Mouse (Mus musculus) limb, embryonic 10.5 days (tissue): ENCODE measurements around the gene Pmf1. TPM values are rescaled to one million over a fixed set of nuclear protein-coding genes. Genes with fewer than 3 reads are reported as not detected.
A peak's percentile ranks its signal among the peaks of the same experiment; 100 is the strongest.
"Not testable (repeated sequence)": the region's sequence is repeated elsewhere in the genome, so short reads cannot be mapped to it uniquely, and the experiment has no call there.

Experiments used
- DNase-seq: peaks from one replicate; pipeline ENCODE4 v3.0.0-alpha.2; 2017; ENCODE audit warnings: low spot score
- H3K27ac ChIP-seq: fragments of 300-500 bp; sonication (generic); 2 replicates; pipeline ENCODE4 v1.5.1; 2016; ENCODE audit warnings: mild to moderate bottlenecking
- H3K27me3 ChIP-seq: fragments of 300-500 bp; sonication (generic); 2 replicates; pipeline ENCODE4 v1.6.1; 2016; ENCODE audit warnings: low read depth, mild to moderate bottlenecking; ENCODE audit not compliant: poor library complexity, severe bottlenecking
- H3K36me3 ChIP-seq: fragments of 300-500 bp; sonication (generic); 2 replicates; pipeline ENCODE4 v1.6.1; 2016; ENCODE audit warnings: mild to moderate bottlenecking, moderate library complexity
- H3K4me1 ChIP-seq: fragments of 300-500 bp; sonication (generic); 2 replicates; pipeline ENCODE4 v1.6.1; 2016
- H3K4me3 ChIP-seq: fragments of 300-500 bp; sonication (generic); 2 replicates; pipeline ENCODE4 v1.5.1; 2016; ENCODE audit warnings: mild to moderate bottlenecking, moderate library complexity
- H3K9me3 ChIP-seq: fragments of 300-500 bp; sonication (generic); replicated peaks from 2 replicates; pipeline ENCODE4 v1.6.1; 2016; ENCODE audit warnings: mild to moderate bottlenecking
- WGBS: fragments of 180-500 bp; shearing (Covaris S2); methylation state at CpG from one replicate; pipeline ENCODE4 v1.1.7; 2016; 5-methylcytosine and 5-hydroxymethylcytosine counted together
- polyA plus RNA-seq: library from polyadenylated mRNA; unstranded; fragments of >200 nt; fragmentation: Nextera tagmentation; extraction: Ambion mirVana; gene quantifications from 2 replicates; pipeline ENCODE4 v1.2.1, GENCODE M21; 2016

Gene Pmf1
- polyA plus RNA-seq, 1 experiment from 2014 or later, result 197 TPM

- H3K36me3 ChIP-seq, DNase-seq, H3K27me3 ChIP-seq, H3K27ac ChIP-seq, H3K9me3 ChIP-seq, H3K4me3 ChIP-seq: not testable (repeated sequence)
- H3K4me1 ChIP-seq, result peaks cover 10% of the 10 kb centered on the region
- 95% methylated on average over 9 of the region's 9 CpGs for WGBS
Measured at GRCm38 (mm10) chr3:88372643-88373042, 37.5 kb downstream of the Pmf1 start, which contains the start of gene Bglap3. TSS of gene Bglap3 (minus strand) at chr3:88372743.

- H3K27ac ChIP-seq, H3K36me3 ChIP-seq, H3K4me3 ChIP-seq, DNase-seq, H3K9me3 ChIP-seq: not testable (repeated sequence)
- H3K4me1 ChIP-seq, result peaks cover 23% of the 10 kb centered on the region
- H3K27me3 ChIP-seq, result peaks cover 43% of the 10 kb centered on the region
- WGBS, result 91% methylated on average over 7 of the region's 7 CpGs
Measured at GRCm38 (mm10) chr3:88368511-88368910, 41.6 kb downstream of the Pmf1 start.

GRCm38 (mm10) chr3:88367517-88367916 lies 42.6 kb downstream of the Pmf1 start:
- H3K4me3 ChIP-seq, H3K27ac ChIP-seq, H3K9me3 ChIP-seq, H3K36me3 ChIP-seq, DNase-seq: not testable (repeated sequence)
- peaks cover 47% of the 10 kb centered on the region for H3K27me3 ChIP-seq
- H3K4me1 ChIP-seq, result peaks cover 25% of the 10 kb centered on the region
- WGBS, result 54% methylated on average over 3 of the region's 7 CpGs

GRCm38 (mm10) chr3:88366830-88367428 lies 43.2 kb downstream of the Pmf1 start:
- WGBS, result 9% methylated on average over 22 of the region's 22 CpGs
- H3K27ac ChIP-seq, DNase-seq, H3K9me3 ChIP-seq: not testable (repeated sequence)
- peaks cover 15% of the 10 kb centered on the region for H3K36me3 ChIP-seq
- peaks cover 25% of the 10 kb centered on the region for H3K4me1 ChIP-seq
- H3K4me3 ChIP-seq, result peak overlapping the region; percentile 24
- H3K27me3 ChIP-seq, result peaks cover 47% of the 10 kb centered on the region

- no peak for DNase-seq
- no peak overlapping the region for H3K4me3 ChIP-seq
- H3K27me3 ChIP-seq, result peaks cover 47% of the 10 kb centered on the region
- H3K27ac ChIP-seq, result no peak overlapping the region
- H3K4me1 ChIP-seq, result peaks cover 30% of the 10 kb centered on the region
- 33% methylated on average over 34 of the region's 34 CpGs for WGBS
- peaks cover 26% of the 10 kb centered on the region for H3K36me3 ChIP-seq
- H3K9me3 ChIP-seq, result peaks cover 7% of the 10 kb centered on the region
Measured at GRCm38 (mm10) chr3:88365705-88366361, 44.3 kb downstream of the Pmf1 start.

GRCm38 (mm10) chr3:88364337-88364736 lies 45.8 kb downstream of the Pmf1 start, which contains the start of gene Paqr6:
TSS of gene Paqr6 (plus strand) at chr3:88364584.
- Histone ChIP-seq H3K27me3 (peaks cover 47% of the 10 kb centered on the region), H3K9me3 (no peaks in the 10 kb centered on the region), H3K27ac (peak within 1 kb of the TSS; percentile 39), H3K4me1 (peaks cover 30% of the 10 kb centered on the region), H3K4me3 (peak within 1 kb of the TSS; percentile 32), H3K36me3 (peaks cover 41% of the 10 kb centered on the region)
- WGBS, result 0% methylated on average over 16 of the region's 16 CpGs
- DNase-seq, result peak; percentile 69

- no peaks in the 10 kb centered on the region for H3K9me3 ChIP-seq
- no peak overlapping the region; the same call in 1 of the 2 replicates for H3K4me3 ChIP-seq
- H3K4me1 ChIP-seq, result peaks cover 30% of the 10 kb centered on the region
- H3K36me3 ChIP-seq, result peaks cover 47% of the 10 kb centered on the region
- WGBS, result 68% methylated on average over 4 of the region's 4 CpGs
- H3K27ac ChIP-seq, result peak overlapping the region; percentile 39
- peaks cover 47% of the 10 kb centered on the region for H3K27me3 ChIP-seq
- DNase-seq, result no peak
Measured at GRCm38 (mm10) chr3:88363700-88364099, 46.4 kb downstream of the Pmf1 start.

- 76% methylated on average over 2 of the region's 2 CpGs for WGBS
Measured at GRCm38 (mm10) chr3:88361612-88362313, 48.4 kb downstream of the Pmf1 start.

GRCm38 (mm10) chr3:88361096-88361495 lies 49.0 kb downstream of the Pmf1 start:
- Histone ChIP-seq H3K9me3 (no peaks in the 10 kb centered on the region), H3K36me3 (peaks cover 73% of the 10 kb centered on the region), H3K27me3 (peaks cover 29% of the 10 kb centered on the region), H3K4me1 (peaks cover 27% of the 10 kb centered on the region), H3K4me3 (no peak overlapping the region), H3K27ac (no peak overlapping the region)
- 83% methylated on average over 6 of the region's 6 CpGs for WGBS
- DNase-seq, result no peak

More at GRCm38 (mm10) chr3:88361612-88362313, 48.4 kb downstream of the Pmf1 start:
- peaks cover 67% of the 10 kb centered on the region for H3K36me3 ChIP-seq
- no peak for DNase-seq
- no peaks in the 10 kb centered on the region for H3K9me3 ChIP-seq
- H3K4me1 ChIP-seq, result peaks cover 27% of the 10 kb centered on the region
- no peak overlapping the region for H3K4me3 ChIP-seq
- peaks cover 36% of the 10 kb centered on the region for H3K27me3 ChIP-seq
- no peak overlapping the region for H3K27ac ChIP-seq

GRCm38 (mm10) chr3:88359989-88360388 lies 50.1 kb downstream of the Pmf1 start:
- Histone ChIP-seq H3K27ac (no peak overlapping the region), H3K36me3 (peaks cover 84% of the 10 kb centered on the region), H3K4me3 (no peak overlapping the region), H3K9me3 (no peaks in the 10 kb centered on the region), H3K4me1 (peaks cover 22% of the 10 kb centered on the region), H3K27me3 (peaks cover 18% of the 10 kb centered on the region)
- 88% methylated on average over 3 of the region's 3 CpGs for WGBS
- no peak for DNase-seq

- peaks cover 18% of the 10 kb centered on the region for H3K4me1 ChIP-seq
- WGBS, result 83% methylated on average over 5 of the region's 5 CpGs
Measured at GRCm38 (mm10) chr3:88359584-88359983, 50.5 kb downstream of the Pmf1 start.

GRCm38 (mm10) chr3:88354396-88355165 lies 55.5 kb downstream of the Pmf1 start:
- peaks cover 100% of the 10 kb centered on the region for H3K36me3 ChIP-seq
- H3K27me3 ChIP-seq, result no peaks in the 10 kb centered on the region
- H3K4me1 ChIP-seq, result no peaks in the 10 kb centered on the region
- no peaks in the 10 kb centered on the region for H3K9me3 ChIP-seq
- WGBS, result 95% methylated on average over 8 of the region's 8 CpGs
- no peak overlapping the region for H3K4me3 ChIP-seq
- DNase-seq, result no peak
- no peak overlapping the region for H3K27ac ChIP-seq

More at GRCm38 (mm10) chr3:88359584-88359983, 50.5 kb downstream of the Pmf1 start:
- no peak for DNase-seq
- H3K9me3 ChIP-seq, result no peaks in the 10 kb centered on the region
- H3K27ac ChIP-seq, result no peak overlapping the region
- H3K36me3 ChIP-seq, result peaks cover 88% of the 10 kb centered on the region
- H3K27me3 ChIP-seq, result peaks cover 14% of the 10 kb centered on the region
- H3K4me3 ChIP-seq, result no peak overlapping the region
